Mouse (Mus musculus) liver, postnatal 0 days (tissue): Measurements from ENCODE around the gene Acadsb.

Source experiments
- CTCF ChIP-seq: sonication (generic); IDR thresholded peaks from 2 replicates; pipeline ENCODE4 v1.5.1; 2016; ENCODE audit warnings: antibody characterized with exemption, low read depth
- EP300 ChIP-seq: IDR thresholded peaks from 2 replicates; pipeline ENCODE4 v1.6.1; 2016; ENCODE audit warnings: antibody characterized with exemption, low read depth, mild to moderate bottlenecking

DNA sequence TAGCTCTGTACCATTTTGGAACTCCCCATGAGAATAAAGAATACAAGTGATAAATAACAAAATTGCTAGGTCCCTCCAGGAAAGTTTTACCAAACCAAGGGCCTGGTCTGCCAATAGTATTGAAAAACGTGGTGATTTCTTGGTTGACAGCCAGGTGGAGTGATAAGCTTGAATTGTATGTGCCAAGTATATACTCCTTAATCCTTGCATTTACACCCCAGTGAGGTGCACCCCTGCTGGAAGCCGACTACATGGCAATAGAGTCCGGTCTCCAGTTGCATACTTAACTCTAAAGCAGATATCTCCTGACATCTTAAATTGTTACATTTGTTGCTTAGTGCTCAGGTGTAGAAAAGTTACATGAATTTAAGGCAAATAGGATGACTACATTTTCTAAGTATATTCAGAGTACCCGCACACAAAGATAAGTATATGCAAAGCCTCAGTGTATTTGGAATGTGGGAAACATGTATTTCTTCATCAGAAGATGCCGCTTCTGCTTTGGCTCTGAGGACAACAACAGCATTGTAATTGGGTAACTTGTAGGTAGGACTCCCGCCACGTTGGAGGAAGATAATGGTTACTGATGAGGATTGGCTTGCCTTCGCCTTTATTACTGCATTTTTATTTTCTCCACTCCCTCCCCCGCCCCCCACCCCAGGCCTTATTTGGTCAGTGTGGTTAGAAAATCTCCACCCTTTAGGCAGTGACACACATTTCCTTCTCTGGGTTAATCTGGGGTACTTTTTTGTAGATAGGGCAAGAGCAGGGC lies 38.3 kb upstream of the Acadsb start:
- 0 out of 2 replicates have a peak, but pooled peaks have one; percentile 11 for TF ChIP-seq CTCF
- no peak for TF ChIP-seq EP300
